Comparison of ENCODE assay signal across 28 mouse cellular contexts in the genomic region with DNA sequence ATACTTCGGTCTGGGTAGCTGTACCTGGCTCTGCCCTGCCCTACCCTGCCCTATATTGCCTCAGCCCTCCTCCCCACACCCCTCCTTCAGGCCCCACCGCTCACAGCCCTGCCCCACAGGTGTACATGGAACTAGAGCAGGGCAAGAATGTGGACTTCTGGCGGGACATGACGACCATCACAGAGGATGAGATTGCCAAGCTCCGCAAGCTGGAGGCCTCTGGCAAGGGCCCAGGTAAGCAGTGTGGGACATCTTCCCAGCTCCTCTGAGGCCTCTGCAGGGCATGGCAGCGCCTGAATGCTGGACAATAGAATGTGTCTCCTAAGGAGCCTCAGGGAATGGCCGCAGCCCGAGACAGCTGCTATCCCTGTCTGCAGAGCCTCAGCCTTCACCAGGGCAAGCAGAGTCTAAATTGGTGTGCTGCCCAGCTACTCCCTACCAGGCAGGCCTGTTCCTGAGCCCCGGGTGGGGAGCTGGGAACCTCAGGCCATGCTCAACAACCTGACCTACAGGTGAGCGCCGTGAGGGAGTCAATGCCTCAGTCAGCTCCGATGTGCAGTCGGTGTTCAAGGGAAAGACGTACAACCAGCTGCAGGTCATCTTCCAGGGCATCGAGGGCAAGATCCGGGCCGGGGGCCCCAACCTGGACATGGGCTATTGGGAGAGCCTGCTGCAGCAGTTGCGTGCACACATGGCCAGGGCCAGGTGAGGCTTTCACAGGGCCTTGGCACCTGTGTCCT. TPM values are rescaled to one million over a fixed set of nuclear protein-coding genes. Genes with fewer than 3 reads are reported as not detected.
A peak's percentile ranks its signal among the peaks of the same experiment; 100 is the strongest.
DNase-seq lines count a peak whose midpoint lies in the region; ATAC-seq lines count a peak whose summit lies in the region.
"Had no signal": no experiment of that assay in that cellular context is flagged by ENCODE, and none has a peak within 500 bp of the region (broad histone marks: within the 10 kb centered on the region; RNA-seq: fewer than 3 reads in every experiment).

No protein-coding gene starts in this region.

- H3K36me3 ChIP-seq in forebrain, embryonic 13.5 days (ENCODE audit: poor library complexity, severe bottlenecking) = peaks cover 63% of the 10 kb centered on the region
- peaks cover 50% of the 10 kb centered on the region for H3K36me3 ChIP-seq in forebrain, embryonic 15.5 days
- peaks cover 66% of the 10 kb centered on the region for H3K36me3 ChIP-seq in midbrain, embryonic 10.5 days
- peaks cover 42% of the 10 kb centered on the region for H3K36me3 ChIP-seq in midbrain, embryonic 11.5 days (ENCODE audit: control insufficient read depth, insufficient read depth, low read length)

- H3K9me3 ChIP-seq in forebrain, embryonic 13.5 days (replicated peaks) = no peaks in the 10 kb centered on the region
- H3K9me3 ChIP-seq in forebrain, embryonic 15.5 days = no peaks in the 10 kb centered on the region
- no peaks in the 10 kb centered on the region for H3K9me3 ChIP-seq in midbrain, embryonic 10.5 days (replicated peaks)
- no peaks in the 10 kb centered on the region for H3K9me3 ChIP-seq in midbrain, embryonic 11.5 days (ENCODE audit: control insufficient read depth, low read length)
- H3K9me3 ChIP-seq: embryonic facial prominence, embryonic 13.5 days; heart, embryonic 10.5 days; heart, embryonic 13.5 days had no signal

- peak; percentile 43 for DNase-seq in cerebellum, adult 11-12 months
- DNase-seq in cerebellum, adult 8-10 months = no peak
- DNase-seq in midbrain, embryonic 10.5 days (ENCODE audit: low spot score) = no peak
- DNase-seq in midbrain, embryonic 11.5 days (ENCODE audit: low spot score, missing footprints) = no peak
- DNase-seq in MN1 (ENCODE audit: low spot score) = peak; percentile 43
- DNase-seq in layer of hippocampus, adult 9-11 months = no peak
- DNase-seq: adrenal gland, postnatal 10 days; adrenal gland, postnatal 36 days; cerebellum, adult 2 months; cerebellum, postnatal 14 days; gastrocnemius, adult 2 months; gastrocnemius, postnatal 14 days; heart, adult 18-20 months; heart, postnatal 14 days; heart, postnatal 4 days had no signal

- H3K27me3 ChIP-seq in forebrain, embryonic 13.5 days = no peaks in the 10 kb centered on the region
- H3K27me3 ChIP-seq in forebrain, embryonic 15.5 days = no peaks in the 10 kb centered on the region
- H3K27me3 ChIP-seq in midbrain, embryonic 10.5 days (ENCODE audit: low read depth, poor library complexity, severe bottlenecking) = no peaks in the 10 kb centered on the region
- H3K27me3 ChIP-seq in midbrain, embryonic 11.5 days (ENCODE audit: control insufficient read depth, insufficient read depth, low read length) = no peaks in the 10 kb centered on the region
- H3K27me3 ChIP-seq: embryonic facial prominence, embryonic 13.5 days; heart, embryonic 13.5 days; Patski had no signal

- no peak overlapping the region for H3K27ac ChIP-seq in forebrain, embryonic 13.5 days
- no peak overlapping the region for H3K27ac ChIP-seq in forebrain, embryonic 15.5 days (replicated peaks)
- no peak overlapping the region for H3K27ac ChIP-seq in midbrain, embryonic 10.5 days (replicated peaks)
- H3K27ac ChIP-seq in midbrain, embryonic 11.5 days (ENCODE audit: low read depth, low read length) = no peak overlapping the region
- H3K27ac ChIP-seq: embryonic facial prominence, embryonic 13.5 days; gastrocnemius, adult 2 months; heart, embryonic 10.5 days; heart, embryonic 13.5 days; hindbrain, embryonic 14.5 days; hindbrain, postnatal 0 days had no signal

- 94% methylated on average over 18 of the region's 18 CpGs for WGBS in forebrain, embryonic 13.5 days
- WGBS in forebrain, embryonic 15.5 days = 95% methylated on average over 18 of the region's 18 CpGs
- WGBS in midbrain, embryonic 10.5 days = 96% methylated on average over 18 of the region's 18 CpGs
- WGBS in midbrain, embryonic 11.5 days = 96% methylated on average over 18 of the region's 18 CpGs

- H3K4me1 ChIP-seq in forebrain, embryonic 13.5 days = peaks cover 26% of the 10 kb centered on the region
- peaks cover 23% of the 10 kb centered on the region for H3K4me1 ChIP-seq in forebrain, embryonic 15.5 days
- H3K4me1 ChIP-seq in midbrain, embryonic 10.5 days = peaks cover 43% of the 10 kb centered on the region
- peaks cover 18% of the 10 kb centered on the region for H3K4me1 ChIP-seq in midbrain, embryonic 11.5 days (ENCODE audit: control insufficient read depth, insufficient read depth, low read length)

- no peak overlapping the region for H3K4me2 ChIP-seq in forebrain, embryonic 13.5 days
- no peak overlapping the region for H3K4me2 ChIP-seq in forebrain, embryonic 15.5 days (replicated peaks)
- H3K4me2 ChIP-seq in midbrain, embryonic 11.5 days = no peak overlapping the region
- H3K4me2 ChIP-seq: embryonic facial prominence, embryonic 13.5 days; heart, embryonic 13.5 days; hindbrain, embryonic 14.5 days had no signal

- peak overlapping the region; percentile 13; the same call in 1 of the 2 replicates for H3K4me3 ChIP-seq in forebrain, embryonic 13.5 days
- H3K4me3 ChIP-seq in forebrain, embryonic 15.5 days = no peak overlapping the region
- peak overlapping the region; percentile 20; the same call in 1 of the 2 replicates for H3K4me3 ChIP-seq in midbrain, embryonic 10.5 days
- H3K4me3 ChIP-seq in midbrain, embryonic 11.5 days (ENCODE audit: low read depth, low read length) = no peak overlapping the region
- H3K4me3 ChIP-seq: embryonic facial prominence, embryonic 13.5 days; erythroblast, embryonic 14.5 days; gastrocnemius, adult 2 months; heart, embryonic 10.5 days; heart, embryonic 13.5 days had no signal

- no peak overlapping the region for H3K9ac ChIP-seq in forebrain, embryonic 13.5 days
- H3K9ac ChIP-seq in forebrain, embryonic 15.5 days (replicated peaks) = no peak overlapping the region
- H3K9ac ChIP-seq in midbrain, embryonic 11.5 days (ENCODE audit: low read length) = no peak overlapping the region
- H3K9ac ChIP-seq: embryonic facial prominence, embryonic 13.5 days; heart, embryonic 13.5 days; hindbrain, embryonic 14.5 days had no signal

- ATAC-seq in forebrain, embryonic 13.5 days = no peak
- no peak for ATAC-seq in forebrain, embryonic 15.5 days (replicated peaks)
- ATAC-seq in midbrain, embryonic 11.5 days (ENCODE audit: low FRiP score) = no peak
- ATAC-seq: forebrain, embryonic 16.5 days; hindbrain, postnatal 0 days; inflammation-experienced regulatory T-cells, adult 6 months; intestine, embryonic 16.5 days; Patski had no signal

RNA-seq across cellular contexts. Expression of a gene that starts 3.1 kb away (rescaled TPM):
- polyA plus RNA-seq in forebrain, embryonic 13.5 days (2015; fragmentation: Nextera tagmentation; extraction: Ambion mirVana) = 39.9 and 42.0 TPM in 2 replicates
- 40.7 and 42.4 TPM in 2 replicates for polyA plus RNA-seq in forebrain, embryonic 15.5 days (2015; fragmentation: Nextera tagmentation; extraction: Ambion mirVana)
- polyA plus RNA-seq in midbrain, embryonic 10.5 days (2016; fragmentation: Nextera tagmentation; extraction: Ambion mirVana) = 53.5 and 53.6 TPM in 2 replicates
- 31.9 and 36.8 TPM in 2 replicates for polyA plus RNA-seq in midbrain, embryonic 11.5 days (2014; fragmentation: Nextera tagmentation; extraction: Ambion mirVana)

RNA-seq across cellular contexts. Expression of a gene that starts 4.6 kb away (rescaled TPM):
- 2.6 and 3.8 TPM in 2 replicates for polyA plus RNA-seq in forebrain, embryonic 13.5 days (2015; fragmentation: Nextera tagmentation; extraction: Ambion mirVana)
- 3.1 and 4.3 TPM in 2 replicates for polyA plus RNA-seq in forebrain, embryonic 15.5 days (2015; fragmentation: Nextera tagmentation; extraction: Ambion mirVana)
- 2.9 and 3.3 TPM in 2 replicates for polyA plus RNA-seq in midbrain, embryonic 10.5 days (2016; fragmentation: Nextera tagmentation; extraction: Ambion mirVana)
- polyA plus RNA-seq in midbrain, embryonic 11.5 days (2014; fragmentation: Nextera tagmentation; extraction: Ambion mirVana) = 2.4 and 2.6 TPM in 2 replicates
- polyA plus RNA-seq: Patski had no signal

RNA-seq across cellular contexts. Expression of a gene that starts 19.1 kb away (rescaled TPM):
- not detected in 2 replicates for polyA plus RNA-seq in forebrain, embryonic 13.5 days (2015; fragmentation: Nextera tagmentation; extraction: Ambion mirVana)
- not detected in 2 replicates for polyA plus RNA-seq in forebrain, embryonic 15.5 days (2015; fragmentation: Nextera tagmentation; extraction: Ambion mirVana)
- polyA plus RNA-seq in midbrain, embryonic 10.5 days (2016; fragmentation: Nextera tagmentation; extraction: Ambion mirVana) = not detected in 2 replicates
- 0.04 TPM in 1 of 2 replicates, not detected in the other for polyA plus RNA-seq in midbrain, embryonic 11.5 days (2014; fragmentation: Nextera tagmentation; extraction: Ambion mirVana)
- polyA plus RNA-seq: forebrain, embryonic 16.5 days; heart, embryonic 10.5 days; heart, embryonic 13.5 days; hindbrain, embryonic 11.5 days; hindbrain, embryonic 14.5 days; hindbrain, postnatal 0 days had no signal

RNA-seq across cellular contexts. Expression of a gene that starts 26.3 kb away (rescaled TPM):
- 60.6 and 61.1 TPM in 2 replicates for polyA plus RNA-seq in forebrain, embryonic 13.5 days (2015; fragmentation: Nextera tagmentation; extraction: Ambion mirVana)
- 41.4 and 43.3 TPM in 2 replicates for polyA plus RNA-seq in forebrain, embryonic 15.5 days (2015; fragmentation: Nextera tagmentation; extraction: Ambion mirVana)
- polyA plus RNA-seq in midbrain, embryonic 10.5 days (2016; fragmentation: Nextera tagmentation; extraction: Ambion mirVana) = 102 and 115 TPM in 2 replicates
- polyA plus RNA-seq in midbrain, embryonic 11.5 days (2014; fragmentation: Nextera tagmentation; extraction: Ambion mirVana) = 89.1 and 97.7 TPM in 2 replicates

RNA-seq across cellular contexts. Expression of a gene that starts 31.2 kb away (rescaled TPM):
- polyA plus RNA-seq in forebrain, embryonic 13.5 days (2015; fragmentation: Nextera tagmentation; extraction: Ambion mirVana) = 73.1 and 87.2 TPM in 2 replicates
- 123 and 127 TPM in 2 replicates for polyA plus RNA-seq in forebrain, embryonic 15.5 days (2015; fragmentation: Nextera tagmentation; extraction: Ambion mirVana)
- polyA plus RNA-seq in midbrain, embryonic 10.5 days (2016; fragmentation: Nextera tagmentation; extraction: Ambion mirVana) = 55.0 and 60.8 TPM in 2 replicates
- polyA plus RNA-seq in midbrain, embryonic 11.5 days (2014; fragmentation: Nextera tagmentation; extraction: Ambion mirVana) = 42.0 and 46.2 TPM in 2 replicates

Comparison
In these comparisons a context has a peak if more than half of its experiments do, and no peak if none do; other contexts are left out.
1. DNase-seq: peak in cerebellum, adult 11-12 months (single experiment) and MN1 (single experiment); none in cerebellum, adult 8-10 months (single experiment), midbrain, embryonic 10.5 days (single experiment), midbrain, embryonic 11.5 days (single experiment) and layer of hippocampus, adult 9-11 months (single experiment).
2. H3K4me3 ChIP-seq: peak in forebrain, embryonic 13.5 days (single experiment) and midbrain, embryonic 10.5 days (single experiment); none in forebrain, embryonic 15.5 days (single experiment) and midbrain, embryonic 11.5 days (single experiment).